Mouse (Mus musculus) neural tube, embryonic 14.5 days (tissue): ENCODE measurements around the gene Fbxl3. TPM values are rescaled to one million over a fixed set of nuclear protein-coding genes. Genes with fewer than 3 reads are reported as not detected.

Experiments used
- ATAC-seq: fragments of 200-750 bp; cut with Nextera tagmentation; 2 replicates; pipeline ENCODE4 v1.8.0; 2017; ENCODE audit warnings: low read depth, mild to moderate bottlenecking, moderate TSS enrichment, moderate library complexity
- H3K27ac ChIP-seq: fragments of 300-500 bp; sonication (generic); 2 replicates; pipeline ENCODE4 v1.5.1; 2014; ENCODE audit warnings: low read depth, mild to moderate bottlenecking, control low read depth, low read length, moderate library complexity, mixed read lengths
- H3K27me3 ChIP-seq: fragments of 300-500 bp; sonication (generic); 2 replicates; pipeline ENCODE4 v1.6.1; 2014; ENCODE audit warnings: low read length; ENCODE audit not compliant: control insufficient read depth, insufficient read depth
- H3K36me3 ChIP-seq: fragments of 300-500 bp; sonication (generic); 2 replicates; pipeline ENCODE4 v1.6.1; 2014; ENCODE audit warnings: low read length, mixed read lengths; ENCODE audit not compliant: control insufficient read depth, insufficient read depth
- H3K4me1 ChIP-seq: fragments of 300-500 bp; sonication (generic); 2 replicates; pipeline ENCODE4 v1.6.1; 2014; ENCODE audit warnings: low read length; ENCODE audit not compliant: control insufficient read depth, insufficient read depth
- H3K4me2 ChIP-seq: fragments of 300-500 bp; sonication (generic); 2 replicates; pipeline ENCODE4 v1.6.1; 2014; ENCODE audit warnings: mild to moderate bottlenecking, low read depth, low read length, control low read depth
- H3K4me3 ChIP-seq: fragments of 300-500 bp; sonication (generic); 2 replicates; pipeline ENCODE4 v1.5.1; 2014; ENCODE audit warnings: low read depth, low read length, control low read depth, mixed read lengths
- H3K9ac ChIP-seq: fragments of 300-500 bp; sonication (generic); replicated peaks from 2 replicates; pipeline ENCODE4 v1.6.1; 2014; ENCODE audit warnings: low read depth, mild to moderate bottlenecking, control low read depth, low read length, mixed read lengths
- H3K9me3 ChIP-seq: fragments of 300-500 bp; sonication (generic); 2 replicates; pipeline ENCODE4 v1.6.1; 2016; ENCODE audit warnings: low read length; ENCODE audit not compliant: control insufficient read depth
- WGBS: fragments of 180-500 bp; shearing (Covaris S2); extraction: QIAGEN DNeasy Blood & Tissue Kit; methylation state at CpG from one replicate; pipeline ENCODE4 v1.1.7; 2014; 5-methylcytosine and 5-hydroxymethylcytosine counted together
- polyA plus RNA-seq: library from polyadenylated mRNA; unstranded; fragments of >200 nt; fragmentation: Nextera tagmentation; extraction: Ambion mirVana; gene quantifications from 2 replicates; pipeline ENCODE4 v1.2.1, GENCODE M21; 2014

The Fbxl3 gene
- polyA plus RNA-seq, 1 experiment from 2014 or later = 30.6 TPM

DNA sequence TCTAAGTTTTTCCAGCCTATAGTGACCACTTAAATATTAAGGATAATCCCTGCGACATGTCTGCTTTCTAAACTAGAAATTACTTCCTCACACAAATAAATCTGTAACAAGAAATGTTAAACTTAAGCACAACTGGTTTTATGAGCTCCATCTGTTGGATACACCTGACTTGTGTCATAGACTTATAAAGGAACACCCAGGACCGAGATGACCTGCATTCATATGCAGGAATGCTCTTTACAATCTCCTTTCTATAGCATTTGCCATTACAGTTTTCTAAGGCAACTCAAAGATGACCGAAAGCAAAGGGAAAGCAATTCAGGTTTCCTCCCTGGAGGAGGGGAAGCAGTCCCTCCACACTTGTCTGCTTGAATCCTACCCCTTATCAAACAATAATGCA lies 6.1 kb downstream of the Fbxl3 start:
- no peak for ATAC-seq
- 59% methylated on average over 3 of the region's 3 CpGs for WGBS
- Histone ChIP-seq H3K9ac (no peak overlapping the region), H3K4me2 (no peak overlapping the region), H3K4me1 (peaks cover 19% of the 10 kb centered on the region), H3K36me3 (peaks cover 14% of the 10 kb centered on the region; the same call in 1 of the 2 replicates), H3K9me3 (no peaks in the 10 kb centered on the region), H3K4me3 (no peak overlapping the region), H3K27me3 (no peaks in the 10 kb centered on the region), H3K27ac (no peak overlapping the region)

- Histone ChIP-seq H3K27ac (no peak overlapping the region), H3K36me3 (peaks cover 25% of the 10 kb centered on the region; the same call in 1 of the 2 replicates), H3K4me1 (no peaks in the 10 kb centered on the region), H3K9me3 (no peaks in the 10 kb centered on the region), H3K4me2 (no peak overlapping the region), H3K27me3 (no peaks in the 10 kb centered on the region), H3K4me3 (no peak overlapping the region), H3K9ac (no peak overlapping the region)
- WGBS = 72% methylated on average over 6 of the region's 6 CpGs
- no peak for ATAC-seq
These were observed 10.7 kb downstream of the Fbxl3 start for GRCm38 (mm10) chr14:103088624-103089023.

DNA sequence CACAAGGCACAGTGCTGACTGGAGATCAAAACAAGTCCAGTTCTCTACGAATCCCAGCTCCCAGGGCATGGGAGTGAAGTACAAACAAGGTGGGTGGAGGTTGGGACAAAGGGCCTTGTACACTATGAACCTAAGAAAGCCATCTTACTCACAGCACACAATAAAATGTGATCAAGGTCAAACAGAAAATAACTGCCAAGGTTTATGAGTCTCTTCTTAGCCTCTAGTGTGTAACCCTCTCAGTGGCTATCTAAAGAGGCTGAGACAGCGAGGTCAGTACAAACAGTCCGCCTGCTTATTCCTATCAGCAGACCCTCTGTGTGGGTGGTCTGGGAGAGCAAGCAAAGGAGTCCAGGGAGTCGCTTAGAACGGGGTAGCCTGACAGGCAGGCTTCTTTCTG lies 11.5 kb downstream of the Fbxl3 start:
- Histone ChIP-seq H3K4me3 (no peak overlapping the region), H3K36me3 (peaks cover 29% of the 10 kb centered on the region; the same call in 1 of the 2 replicates)
- 89% methylated on average over 5 of the region's 5 CpGs for WGBS

GRCm38 (mm10) chr14:103086671-103087324 lies 12.6 kb downstream of the Fbxl3 start:
- Histone ChIP-seq H3K9me3 (no peaks in the 10 kb centered on the region), H3K4me1 (no peaks in the 10 kb centered on the region), H3K4me3 (no peak overlapping the region), H3K27ac (no peak overlapping the region), H3K4me2 (no peak overlapping the region), H3K9ac (no peak overlapping the region), H3K36me3 (peaks cover 32% of the 10 kb centered on the region; the same call in 1 of the 2 replicates), H3K27me3 (no peaks in the 10 kb centered on the region)
- no peak for ATAC-seq
- 97% methylated on average over 4 of the region's 4 CpGs for WGBS

More for the DNA sequence above, 11.5 kb downstream of the Fbxl3 start:
- Histone ChIP-seq H3K27ac (no peak overlapping the region), H3K4me1 (no peaks in the 10 kb centered on the region), H3K27me3 (no peaks in the 10 kb centered on the region), H3K4me2 (no peak overlapping the region), H3K9me3 (no peaks in the 10 kb centered on the region), H3K9ac (no peak overlapping the region)
- no peak for ATAC-seq

- Histone ChIP-seq H3K9ac (no peak overlapping the region), H3K36me3 (peaks cover 29% of the 10 kb centered on the region; the same call in 1 of the 2 replicates), H3K27ac (no peak overlapping the region), H3K4me1 (no peaks in the 10 kb centered on the region), H3K9me3 (no peaks in the 10 kb centered on the region), H3K27me3 (no peaks in the 10 kb centered on the region), H3K4me3 (no peak overlapping the region), H3K4me2 (no peak overlapping the region)
- 89% methylated on average over 1 of the region's 1 CpGs for WGBS
- ATAC-seq = no peak
These were observed 13.4 kb downstream of the Fbxl3 start for GRCm38 (mm10) chr14:103085840-103086533.

DNA sequence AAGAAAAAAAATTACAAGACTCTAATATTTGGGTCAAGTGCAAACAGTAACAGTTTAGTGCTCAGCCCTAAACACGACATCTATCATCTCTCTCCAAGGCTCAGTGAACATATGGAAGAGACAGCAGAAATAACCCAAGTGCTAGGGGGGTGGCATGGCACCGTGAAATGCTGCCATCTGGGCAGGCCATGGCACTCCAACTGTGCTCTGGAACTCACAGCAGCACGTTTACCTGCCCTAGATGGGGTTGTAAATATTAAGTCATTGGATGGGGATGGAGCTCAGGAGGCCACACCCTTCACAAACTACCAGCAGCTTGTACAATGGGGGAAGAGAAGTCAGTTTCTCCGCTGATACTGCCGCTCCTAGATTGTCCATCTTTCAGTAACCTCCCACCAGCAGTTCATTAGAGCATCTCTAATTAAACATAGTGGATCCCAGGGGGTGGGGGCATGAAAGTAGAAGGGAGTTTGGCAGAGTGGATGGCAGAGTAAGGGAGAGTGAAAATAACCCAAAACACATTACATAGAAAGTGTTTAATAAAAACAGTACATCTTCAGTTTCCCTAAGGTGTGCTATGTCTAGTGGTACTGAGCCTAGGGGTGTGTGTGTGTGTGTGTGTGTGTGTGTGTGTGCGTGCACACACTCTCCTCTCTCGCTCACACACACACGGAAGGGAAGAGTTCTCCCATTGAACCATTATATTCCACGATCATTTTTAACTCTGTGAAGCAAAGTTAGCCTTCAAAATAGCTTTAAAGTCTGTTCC lies 20.0 kb downstream of the Fbxl3 start:
- Histone ChIP-seq H3K27ac (no peak overlapping the region), H3K4me1 (no peaks in the 10 kb centered on the region), H3K9ac (no peak overlapping the region), H3K27me3 (no peaks in the 10 kb centered on the region), H3K9me3 (no peaks in the 10 kb centered on the region), H3K4me2 (no peak overlapping the region), H3K4me3 (no peak overlapping the region), H3K36me3 (peaks cover 10% of the 10 kb centered on the region; the same call in 1 of the 2 replicates)
- 71% methylated on average over 9 of the region's 9 CpGs for whole genome bisulfite sequencing
- peak; percentile 41; the same call in 1 of the 2 replicates for ATAC-seq

- H3K9me3 ChIP-seq = no peaks in the 10 kb centered on the region
- no peak overlapping the region for H3K27ac ChIP-seq
- no peak overlapping the region for H3K4me3 ChIP-seq
- no peak overlapping the region for H3K9ac ChIP-seq
- no peaks in the 10 kb centered on the region for H3K27me3 ChIP-seq
- WGBS = 87% methylated on average over 16 of the region's 16 CpGs
- ATAC-seq = no peak
- no peak overlapping the region for H3K4me2 ChIP-seq
- H3K36me3 ChIP-seq = peaks cover 10% of the 10 kb centered on the region; the same call in 1 of the 2 replicates
- H3K4me1 ChIP-seq = no peaks in the 10 kb centered on the region
These were observed 21.1 kb downstream of the Fbxl3 start for GRCm38 (mm10) chr14:103078006-103078912.

DNA sequence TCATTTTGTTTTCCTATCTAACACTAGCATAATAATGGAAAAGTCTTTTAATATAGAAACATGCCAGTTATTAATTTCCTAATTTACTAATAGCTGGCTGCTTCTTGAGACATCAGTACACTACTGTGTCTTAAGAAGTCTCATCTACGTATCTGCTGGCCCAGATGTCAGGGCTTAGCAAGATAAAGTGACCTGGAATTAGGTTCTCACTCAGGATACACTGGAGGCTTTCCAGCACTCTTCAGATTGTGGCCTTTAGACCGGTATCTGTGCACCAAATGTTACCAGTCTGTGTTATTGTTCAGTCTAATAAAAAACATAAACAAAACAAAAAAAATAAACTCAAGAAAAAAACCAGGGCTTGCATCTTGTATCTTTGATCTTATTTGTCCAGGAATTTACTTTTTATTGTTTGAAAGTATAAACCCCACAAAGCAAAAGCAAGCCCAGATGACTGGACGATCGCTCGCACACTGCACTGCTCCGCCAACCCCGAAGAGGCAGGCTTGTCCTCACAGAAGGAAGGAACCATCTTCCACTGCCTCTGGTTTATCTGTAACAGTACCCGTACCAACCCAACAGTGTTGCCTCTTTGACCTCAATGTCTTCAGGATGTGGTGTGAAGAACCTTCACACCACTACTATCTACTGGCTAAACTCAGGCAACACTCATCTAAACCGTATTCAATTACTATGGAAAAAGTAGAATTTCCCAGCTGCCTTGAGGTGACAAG lies 21.9 kb downstream of the Fbxl3 start:
- H3K9me3 ChIP-seq = no peaks in the 10 kb centered on the region
- H3K27ac ChIP-seq = no peak overlapping the region
- no peak overlapping the region for H3K4me2 ChIP-seq
- no peak overlapping the region for H3K9ac ChIP-seq
- H3K27me3 ChIP-seq = no peaks in the 10 kb centered on the region
- H3K4me1 ChIP-seq = no peaks in the 10 kb centered on the region
- ATAC-seq = no peak
- H3K4me3 ChIP-seq = no peak overlapping the region
- peaks cover 3% of the 10 kb centered on the region; the same call in 1 of the 2 replicates for H3K36me3 ChIP-seq
- WGBS = 92% methylated on average over 9 of the region's 9 CpGs
